Mouse (Mus musculus) CH12.LX (cell line): ENCODE results near the gene Emc1. TPM values are rescaled to one million over a fixed set of nuclear protein-coding genes. Genes with fewer than 3 reads are reported as not detected.

Source experiments
- DNase-seq: peaks from one replicate; pipeline ENCODE4 v3.0.0-alpha.2; 2013; ENCODE audit errors: extremely low read depth
- H3K27ac ChIP-seq: 2 replicates; pipeline ENCODE4 v1.5.1; 2012; ENCODE audit warnings: low read depth, mild to moderate bottlenecking, control low read depth, moderate library complexity; ENCODE audit not compliant: insufficient read depth
- H3K27me3 ChIP-seq: replicated peaks from 2 replicates; pipeline ENCODE3; 2012; ENCODE audit warnings: inconsistent platforms
- H3K36me3 ChIP-seq, 2 experiments: replicated peaks in 1 of 2; 2 replicates each; pipeline versions ENCODE3 to v1.6.1; 2012; ENCODE audit warnings: inconsistent platforms in 1 of 2, low read length in 1 of 2, mild to moderate bottlenecking in 1 of 2, mixed read lengths in 1 of 2, moderate library complexity in 1 of 2; ENCODE audit not compliant: control insufficient read depth in 1 of 2, insufficient read depth in 1 of 2
- H3K4me1 ChIP-seq, 2 experiments: 2 replicates each; pipeline ENCODE4 v1.6.1; 2012; ENCODE audit warnings: inconsistent platforms in 1 of 2, moderate library complexity in 1 of 2; ENCODE audit not compliant: insufficient read depth in 2 of 2, control insufficient read depth in 1 of 2
- H3K4me2 ChIP-seq: 2 replicates; pipeline ENCODE4 v1.6.1; 2012; ENCODE audit warnings: low read depth, mild to moderate bottlenecking, control low read depth; ENCODE audit not compliant: poor library complexity, insufficient read depth, severe bottlenecking
- H3K4me3 ChIP-seq, 3 experiments: fragments of 150-350 bp in 1 of 3; sonication (generic) in 1 of 3; replicated peaks in 1 of 3; 2 replicates each; pipeline versions ENCODE3 to v1.5.1; 2011 to 2012; ENCODE audit warnings: low read depth in 2 of 3, low read length in 2 of 3, mild to moderate bottlenecking in 2 of 3, moderate library complexity in 2 of 3, control low read depth in 1 of 3, improper control_type of control experiment in 1 of 3, inconsistent platforms in 1 of 3, mixed read lengths in 1 of 3; ENCODE audit not compliant: poor library complexity in 1 of 3
- H3K79me2 ChIP-seq: replicated peaks from 2 replicates; pipeline ENCODE4 v1.6.1; 2012; ENCODE audit warnings: mild to moderate bottlenecking, moderate library complexity; ENCODE audit not compliant: control insufficient read depth, poor library complexity, insufficient read depth, severe bottlenecking; ENCODE audit errors: extremely low read depth
- H3K9ac ChIP-seq: 2 replicates; pipeline ENCODE4 v1.6.1; 2012; ENCODE audit warnings: low read depth, mild to moderate bottlenecking, control low read depth, moderate library complexity; ENCODE audit not compliant: insufficient read depth
- H3K9me3 ChIP-seq: replicated peaks from 2 replicates; pipeline ENCODE3; 2012; ENCODE audit warnings: low read length, inconsistent platforms, mixed read lengths
- E2F4 ChIP-seq: IDR thresholded peaks from 2 replicates; pipeline ENCODE4 v1.6.1; 2011; ENCODE audit warnings: low read depth, low read length, improper control_type of control experiment; ENCODE audit not compliant: insufficient replicate concordance
- EP300 ChIP-seq: IDR thresholded peaks from 2 replicates; pipeline ENCODE4 v1.6.1; 2011; ENCODE audit warnings: low read length, improper control_type of control experiment
- ETS1 ChIP-seq: conservative IDR thresholded peaks from 2 replicates; pipeline ENCODE4 v1.6.1; 2012; ENCODE audit warnings: low read depth, mild to moderate bottlenecking, inconsistent platforms, low read length, improper control_type of control experiment, moderate library complexity
- JUN ChIP-seq: IDR thresholded peaks from 2 replicates; pipeline ENCODE4 v1.6.1; 2011; ENCODE audit warnings: low read depth, mild to moderate bottlenecking, low read length, improper control_type of control experiment, moderate library complexity; ENCODE audit not compliant: insufficient read depth
- JUND ChIP-seq: conservative IDR thresholded peaks from 2 replicates; pipeline ENCODE4 v1.6.1; 2011; ENCODE audit warnings: low read depth, low read length, improper control_type of control experiment
- KAT2A ChIP-seq: IDR thresholded peaks from 2 replicates; pipeline ENCODE4 v1.6.1; 2012; ENCODE audit warnings: low read length, improper control_type of control experiment, inconsistent platforms; ENCODE audit not compliant: insufficient replicate concordance
- MAFK ChIP-seq: IDR thresholded peaks from 2 replicates; pipeline ENCODE4 v1.6.1; 2011; ENCODE audit warnings: low read length, improper control_type of control experiment; ENCODE audit not compliant: insufficient replicate concordance
- MAZ ChIP-seq: IDR thresholded peaks from 2 replicates; pipeline ENCODE4 v1.6.1; 2012; ENCODE audit warnings: low read depth, mild to moderate bottlenecking, inconsistent platforms, low read length, improper control_type of control experiment, moderate library complexity
- MEF2A ChIP-seq: IDR thresholded peaks from 2 replicates; pipeline ENCODE4 v1.6.1; 2014; ENCODE audit warnings: low read depth, mild to moderate bottlenecking, inconsistent platforms, low read length, improper control_type of control experiment, borderline replicate concordance
- NELFE ChIP-seq: IDR thresholded peaks from 2 replicates; pipeline ENCODE4 v1.6.1; 2011; ENCODE audit warnings: low read depth, low read length, improper control_type of control experiment
- RAD21 ChIP-seq: IDR thresholded peaks from 2 replicates; pipeline ENCODE4 v1.6.1; 2011; ENCODE audit warnings: low read depth, mild to moderate bottlenecking, low read length, improper control_type of control experiment, moderate library complexity
- SIN3A ChIP-seq: IDR thresholded peaks from 2 replicates; pipeline ENCODE4 v1.6.1; 2012; ENCODE audit warnings: low read length, improper control_type of control experiment, inconsistent platforms
- SMC3 ChIP-seq: IDR thresholded peaks from 2 replicates; pipeline ENCODE4 v1.6.1; 2011; ENCODE audit warnings: low read depth, low read length, improper control_type of control experiment
- UBTF ChIP-seq: IDR thresholded peaks from 2 replicates; pipeline ENCODE4 v1.6.1; 2012; ENCODE audit warnings: low read depth, mild to moderate bottlenecking, inconsistent platforms, low read length, improper control_type of control experiment, moderate library complexity
- USF1 ChIP-seq: IDR thresholded peaks from 2 replicates; pipeline ENCODE4 v1.6.1; 2014; ENCODE audit warnings: low read depth, mild to moderate bottlenecking, inconsistent platforms, low read length, improper control_type of control experiment
- USF2 ChIP-seq: conservative IDR thresholded peaks from 2 replicates; pipeline ENCODE4 v1.6.1; 2011; ENCODE audit warnings: low read depth, low read length, improper control_type of control experiment
- ZKSCAN1 ChIP-seq: IDR thresholded peaks from 2 replicates; pipeline ENCODE4 v1.6.1; 2012; ENCODE audit warnings: low read depth, inconsistent platforms, low read length, improper control_type of control experiment, borderline replicate concordance
- ZMIZ1 ChIP-seq: IDR thresholded peaks from 2 replicates; pipeline ENCODE4 v1.6.1; 2012; ENCODE audit warnings: low read depth, mild to moderate bottlenecking, inconsistent platforms, low read length, improper control_type of control experiment
- dilution Hi-C: fragments of 300-500 bp; cut with MboI; formaldehyde crosslinking; loops from 2 replicates; pipeline ENCODE4 v1.14.3; 2020; ENCODE audit warnings: low sequenced_read_pairs; ENCODE audit not compliant: extremely low pct_unique_long_range_greater_than_20kb, extremely low pct_ligation_motif_present
- in situ Hi-C: fragments of 300-500 bp; cut with MboI; formaldehyde crosslinking; loops from 3 replicates; pipeline ENCODE4 v1.14.3; 2019; ENCODE audit warnings: low sequenced_read_pairs, low pct_ligation_motif_present, low pct_unique_long_range_greater_than_20kb, mixed read lengths
- polyA plus RNA-seq: library from polyadenylated mRNA; unstranded; fragments of >175 nt; gene quantifications from 2 replicates; pipeline ENCODE4 v1.2.1, GENCODE M21; 2012; ENCODE audit warnings: low read depth; ENCODE audit not compliant: insufficient read length
- total RNA-seq, 2 experiments: library from RNA; depleted of rRNA; stranded (reverse); fragments of 300-350 nt in 1 of 2; fragments of >200 nt in 1 of 2; gene quantifications; 2 replicates each; pipeline ENCODE4 v1.2.3; 2012 to 2014

Emc1 gene
- total and polyA plus RNA-seq, 3 experiments: 12.0 to 25.7 (median 19.1) TPM

GRCm38 (mm10) chr4:139334631-139335295 is 17.6 kb upstream of the Emc1 start:
- no peak overlapping the region for H3K4me3 ChIP-seq
- H3K4me2 ChIP-seq: no peak overlapping the region
- H3K27me3 ChIP-seq: peaks cover 3% of the 10 kb centered on the region
- H3K4me1 ChIP-seq: peaks cover 0 to 16% of the 10 kb centered on the region in 2 experiments; a peak in 2 of 4 replicates
- H3K9me3 ChIP-seq: no peaks in the 10 kb centered on the region
- no peak overlapping the region for H3K9ac ChIP-seq
- no peak overlapping the region for H3K27ac ChIP-seq
- DNase-seq: no peak
- TF ChIP-seq JUND (no peak), KAT2A (no peak), ZMIZ1 (no peak), MEF2A (no peak), NELFE (no peak), MAFK (no peak), USF2 (no peak), SMC3 (no peak), JUN (no peak), MAZ (no peak), EP300 (no peak), UBTF (no peak), E2F4 (no peak), RAD21 (no peak), ZKSCAN1 (no peak), SIN3A (no peak), USF1 (no peak)
- no peaks in the 10 kb centered on the region for H3K36me3 ChIP-seq
- in situ Hi-C loops: no loop called here
- dilution Hi-C loops: no loop called here
- no peaks in the 10 kb centered on the region for H3K79me2 ChIP-seq

GRCm38 (mm10) chr4:139335507-139335906 is 16.9 kb upstream of the Emc1 start:
- H3K4me2 ChIP-seq: no peak overlapping the region
- H3K79me2 ChIP-seq: no peaks in the 10 kb centered on the region
- no peaks in the 10 kb centered on the region for H3K9me3 ChIP-seq
- H3K4me1 ChIP-seq: peaks cover 0 to 12% of the 10 kb centered on the region in 2 experiments; a peak in 2 of 4 replicates
- H3K9ac ChIP-seq: no peak overlapping the region
- H3K27me3 ChIP-seq: peaks cover 3% of the 10 kb centered on the region
- no peak for DNase-seq
- H3K4me3 ChIP-seq: no peak overlapping the region
- dilution Hi-C loops (no loop called here), in situ Hi-C loops (no loop called here)
- no peaks in the 10 kb centered on the region for H3K36me3 ChIP-seq
- TF ChIP-seq UBTF (no peak), E2F4 (no peak), ETS1 (no peak), JUN (no peak)
- TF ChIP-seq, all 38 proteins: peak for 0
- H3K27ac ChIP-seq: no peak overlapping the region
